Mouse (Mus musculus): Measurements from ENCODE around the gene Vgll1.

The Vgll1 gene

DNA sequence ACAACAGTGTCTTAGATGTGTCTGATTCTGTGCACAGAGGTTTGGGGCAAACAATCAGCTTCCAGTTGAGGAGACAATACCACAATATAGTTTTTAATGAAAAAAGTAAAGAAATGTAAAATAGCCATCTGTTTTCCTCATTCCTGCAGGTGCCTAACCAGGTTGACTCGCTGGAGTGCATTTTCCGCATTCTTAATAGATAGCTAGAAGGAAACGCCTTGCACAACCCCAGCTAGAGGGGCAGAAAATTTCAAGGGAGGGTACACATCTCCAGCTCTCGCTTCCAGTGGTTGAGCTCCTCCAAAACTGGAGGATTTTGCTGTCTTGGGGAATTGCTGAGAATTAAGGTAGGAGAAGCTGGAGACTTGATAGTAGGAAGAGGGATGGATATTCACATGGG lies at the start of gene Vgll1:
Gene Vgll1, plus strand, starts transcription at position 301 of the 400 bp plus-strand sequence.
- DNase-seq (ENCODE audit: low spot score in 2 of 2): no peak

DNA sequence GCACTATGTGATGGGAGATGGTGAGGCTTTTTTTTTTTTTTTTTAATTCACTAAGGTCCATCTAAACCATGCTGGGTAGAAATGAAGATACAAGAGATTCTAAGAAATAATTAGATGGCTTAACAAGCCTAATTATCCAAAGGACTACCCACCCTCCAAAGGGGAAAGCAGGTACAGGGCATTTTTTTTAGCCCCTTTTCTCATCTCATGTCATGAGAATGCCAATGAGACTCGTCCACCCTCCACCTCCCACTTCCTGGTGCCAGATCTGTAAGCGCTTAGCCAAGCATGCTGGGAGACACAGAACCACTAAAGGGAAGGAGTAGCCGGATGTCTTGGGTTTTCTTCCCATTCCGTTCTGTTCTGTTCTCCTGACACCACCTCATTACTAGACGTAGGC lies 45.1 kb upstream of the Vgll1 start, which contains the start of gene Brs3:
Gene Brs3, plus strand, starts transcription at position 301 of the 400 bp plus-strand sequence.
- no peak for DNase-seq (ENCODE audit: low spot score in 2 of 2)

DNA sequence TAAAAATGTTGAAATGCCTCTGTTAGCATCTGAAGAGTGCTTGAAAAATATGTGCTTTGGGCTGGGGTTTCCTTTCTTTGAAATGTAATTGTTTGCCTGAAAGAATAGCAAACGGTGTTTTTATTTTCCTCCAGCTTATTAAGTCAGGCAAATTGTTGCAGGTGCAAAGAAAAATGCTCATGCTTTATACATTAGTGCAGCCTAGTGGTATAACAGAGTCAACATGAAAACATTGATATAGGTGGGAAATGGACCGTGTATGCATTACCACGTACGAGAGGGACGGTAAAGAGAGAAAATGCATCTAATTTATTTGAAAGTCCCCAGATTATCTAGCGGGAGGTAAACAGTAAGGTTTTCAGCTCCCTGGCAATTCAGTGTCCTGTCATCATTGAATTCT lies 44.0 kb upstream of the Vgll1 start:
- no peak for DNase-seq (ENCODE audit: low spot score in 2 of 2)

DNA sequence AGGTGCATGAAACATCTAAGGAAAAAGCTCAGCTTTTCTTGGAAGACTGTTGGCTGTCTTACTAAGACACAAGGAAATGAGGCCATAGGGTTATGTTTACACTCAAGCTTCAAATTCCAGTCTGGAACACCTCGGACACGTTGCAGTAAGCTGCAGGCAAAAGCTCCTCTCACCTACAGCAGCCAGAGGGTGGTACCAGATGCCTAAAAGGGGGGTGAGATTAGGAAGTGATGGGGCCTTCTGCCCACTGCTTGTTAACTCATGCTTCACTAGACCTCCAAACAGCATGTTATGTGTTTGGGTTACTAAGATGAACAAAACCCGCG lies 35.1 kb upstream of the Vgll1 start:
- no peak for DNase-seq (ENCODE audit: low spot score in 2 of 2)

DNA sequence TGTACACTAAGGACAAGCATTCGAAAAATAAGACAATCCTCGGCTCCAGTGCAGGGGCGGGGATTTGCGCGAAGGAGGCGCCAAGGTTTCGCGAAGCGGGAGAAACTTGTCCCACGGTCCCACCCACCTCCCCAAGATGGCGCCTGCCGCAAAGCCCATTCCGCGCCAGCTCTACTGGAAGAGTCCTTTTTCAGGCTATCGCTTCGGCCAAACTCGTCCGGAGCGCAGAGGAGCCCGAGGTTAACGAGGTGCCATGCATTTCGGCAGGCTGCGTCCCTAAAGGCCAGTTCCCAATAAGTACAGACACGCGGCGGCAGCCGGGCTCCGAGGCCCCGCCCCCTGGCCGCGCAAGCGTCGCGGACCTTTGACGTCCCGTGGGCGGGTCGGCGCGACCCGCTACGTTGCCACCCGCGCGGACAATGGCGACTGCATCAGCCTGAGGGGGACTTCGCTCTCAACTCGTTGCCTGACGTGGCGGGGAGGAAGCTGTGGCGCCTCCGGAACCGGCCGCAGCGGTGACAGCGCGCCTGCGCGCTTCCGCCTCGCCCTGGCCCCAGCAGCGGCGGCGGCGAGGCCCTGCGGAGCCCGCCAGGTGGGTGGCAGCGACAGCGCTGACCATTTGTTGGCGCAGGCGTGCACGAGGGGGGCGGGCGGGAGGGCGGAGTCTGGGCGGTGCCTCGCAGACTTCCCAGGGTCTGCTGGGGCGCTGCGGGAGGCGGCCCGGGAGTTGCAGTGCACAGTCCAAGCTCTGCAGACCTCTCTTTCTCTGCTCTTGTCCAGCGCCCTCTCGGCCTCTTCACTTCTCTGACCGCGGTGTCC lies 34.5 kb upstream of the Vgll1 start, which contains the start of gene Htatsf1:
Gene Htatsf1, plus strand, starts transcription at position 410 of the 819 bp plus-strand sequence.
- DNase-seq (ENCODE audit: low spot score in 2 of 2): peak; percentile 57 to 74

DNA sequence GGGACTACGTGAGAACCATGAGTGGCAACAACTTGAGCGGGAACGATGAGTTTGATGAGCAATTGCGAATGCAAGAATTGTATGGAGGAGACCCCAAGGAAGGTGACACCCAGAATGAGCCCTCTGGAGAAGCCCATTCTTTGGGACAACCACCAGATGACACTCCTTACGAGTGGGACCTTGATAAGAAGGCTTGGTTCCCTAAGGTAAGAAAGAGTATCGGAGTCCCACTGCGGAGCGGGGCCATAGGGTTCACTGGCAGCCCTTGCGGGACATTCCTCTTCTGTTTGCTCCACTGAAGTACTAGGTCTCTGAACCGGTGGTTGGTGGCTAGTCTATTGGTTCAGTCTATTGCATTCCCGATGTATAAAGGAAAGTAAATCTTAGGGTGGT lies 33.9 kb upstream of the Vgll1 start:
- no peak for DNase-seq (ENCODE audit: low spot score in 2 of 2)

DNA sequence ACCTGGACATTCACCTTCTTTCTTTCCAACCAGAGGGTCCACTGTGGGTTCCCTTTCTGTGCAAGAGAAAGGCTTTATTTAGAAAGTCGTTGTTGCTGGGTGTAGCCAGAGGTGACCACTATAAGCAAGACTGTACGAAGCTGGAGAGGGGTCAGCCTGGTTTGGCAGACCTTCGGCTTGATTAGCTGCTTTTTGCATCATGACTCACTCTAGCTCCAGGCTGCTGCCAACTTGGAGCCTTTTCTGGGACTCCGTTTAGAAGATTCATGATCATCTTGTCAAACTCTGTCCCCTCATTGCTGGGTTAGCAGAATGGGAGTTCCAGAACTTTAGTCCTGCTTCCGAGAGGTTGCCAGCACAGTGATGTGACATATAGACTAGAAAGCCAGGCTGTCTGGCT lies 6.4 kb upstream of the Vgll1 start:
- no peak for DNase-seq (ENCODE audit: low spot score in 2 of 2)

DNA sequence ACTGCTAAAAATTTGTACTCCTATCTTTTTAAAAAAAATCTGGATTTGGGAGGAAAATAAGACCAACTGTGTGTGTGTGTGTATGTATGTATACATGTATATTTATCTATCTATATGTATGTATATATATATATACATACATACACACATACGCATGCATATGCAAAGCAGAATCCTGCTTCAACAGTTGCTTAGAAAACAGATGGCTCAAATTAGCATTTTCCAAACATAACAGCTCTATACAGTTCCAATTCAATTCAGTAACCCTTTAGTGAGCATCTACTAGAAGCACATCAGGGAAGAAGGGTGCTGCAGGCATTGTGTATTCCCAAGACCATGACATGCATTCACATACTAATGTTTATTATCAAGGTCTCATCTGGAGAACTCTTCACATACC lies 15.5 kb downstream of the Vgll1 start:
- DNase-seq (ENCODE audit: low spot score in 2 of 2): no peak

DNA sequence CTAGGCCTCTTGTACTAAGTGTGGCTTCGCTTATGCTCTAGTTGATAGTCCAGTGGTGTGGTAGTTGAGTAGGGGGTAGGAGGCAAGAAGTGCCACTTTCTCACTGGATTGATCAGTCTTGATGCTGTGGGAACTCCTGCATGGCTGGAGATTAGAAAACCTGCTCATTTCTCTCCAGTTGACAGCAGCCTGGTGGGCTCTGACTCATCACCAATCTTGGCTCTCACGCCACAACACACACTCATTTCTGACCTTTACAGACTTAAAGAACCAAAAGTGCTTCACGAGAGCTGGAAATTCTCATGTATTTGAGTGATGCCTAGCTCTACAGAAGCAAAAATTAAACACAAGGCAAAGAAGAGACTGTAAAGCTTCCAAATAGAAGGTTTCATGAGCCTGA lies 19.1 kb downstream of the Vgll1 start:
- no peak for DNase-seq (ENCODE audit: low spot score in 2 of 2)

DNA sequence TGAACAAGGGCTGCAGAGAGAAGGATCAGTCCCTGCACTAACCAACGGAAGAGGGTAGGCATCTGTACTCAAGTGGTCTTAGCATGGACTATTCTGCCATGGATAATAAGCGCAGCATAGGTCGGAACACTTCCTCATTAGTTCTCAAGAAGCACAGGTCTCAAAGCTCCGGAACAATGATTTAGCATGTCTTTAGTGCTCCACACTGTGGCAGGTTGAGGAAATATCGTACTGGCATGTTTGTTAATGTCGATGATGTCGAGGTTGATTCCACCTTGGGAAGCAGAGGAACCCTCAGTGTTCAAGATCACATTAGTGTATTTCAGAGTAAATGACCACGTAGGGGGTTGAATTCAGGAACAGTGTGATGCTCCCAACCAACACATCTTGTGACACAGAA lies 30.2 kb downstream of the Vgll1 start:
- no peak for DNase-seq (ENCODE audit: low spot score in 2 of 2)

DNA sequence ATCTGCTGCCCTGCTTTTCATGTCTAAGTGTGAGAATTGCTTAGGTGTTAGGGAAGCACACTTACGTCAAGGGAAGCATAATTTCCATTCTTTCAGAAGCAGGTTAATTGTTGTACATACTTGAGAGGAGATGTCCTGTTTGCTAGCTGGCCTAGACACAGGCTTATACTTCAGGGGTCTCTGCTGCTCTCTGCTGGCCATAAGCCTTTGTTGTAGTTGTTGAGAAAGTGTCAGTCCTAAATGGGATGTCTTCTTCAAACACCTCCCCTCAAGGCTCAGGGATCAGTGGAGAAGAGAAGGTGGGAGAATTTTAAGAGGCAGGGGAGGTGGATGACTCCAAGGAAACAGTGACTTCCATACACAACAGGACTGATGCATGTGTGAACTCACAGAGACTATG lies 32.9 kb downstream of the Vgll1 start:
- no peak for DNase-seq (ENCODE audit: low spot score in 2 of 2)

DNA sequence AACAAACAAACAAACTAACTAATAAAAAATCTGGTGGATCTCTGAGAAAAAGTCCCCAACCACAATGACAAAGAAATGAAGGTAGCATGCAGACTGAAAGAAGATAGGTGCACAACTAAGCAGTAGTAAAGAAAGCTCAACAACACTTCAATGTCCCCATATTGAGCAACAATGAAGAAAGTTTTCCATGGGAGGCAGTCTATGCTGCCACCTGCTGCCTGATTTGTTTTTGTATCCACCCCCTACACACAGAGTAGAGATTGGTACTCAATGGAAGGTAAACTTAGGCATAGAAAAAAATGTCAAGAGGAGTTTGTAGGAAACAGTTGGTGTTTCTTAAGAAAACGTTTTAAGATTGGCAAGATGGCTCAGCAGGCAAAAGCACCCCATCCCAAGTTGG lies 42.7 kb downstream of the Vgll1 start:
- no peak for DNase-seq (ENCODE audit: low spot score in 2 of 2)

DNA sequence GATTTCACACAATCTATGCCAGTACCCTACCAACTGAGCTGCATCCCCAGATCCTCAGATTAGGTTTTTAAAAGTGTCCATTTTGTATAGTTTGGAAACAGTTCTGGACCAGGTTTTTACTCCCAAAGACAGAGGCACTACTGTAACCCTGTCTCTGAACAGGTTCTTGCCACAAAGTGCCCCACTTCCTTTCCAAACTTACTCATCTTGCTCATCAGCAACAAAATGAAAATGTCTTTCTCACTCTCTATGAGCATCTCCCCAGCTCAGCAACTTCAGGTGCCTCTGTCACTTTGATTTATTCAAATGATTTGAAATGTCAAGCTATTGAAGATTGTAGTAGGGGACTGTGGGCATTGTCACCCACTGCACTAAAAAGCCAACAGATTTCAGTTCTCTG lies 49.7 kb downstream of the Vgll1 start:
- no peak for DNase-seq (ENCODE audit: low spot score in 2 of 2)

DNA sequence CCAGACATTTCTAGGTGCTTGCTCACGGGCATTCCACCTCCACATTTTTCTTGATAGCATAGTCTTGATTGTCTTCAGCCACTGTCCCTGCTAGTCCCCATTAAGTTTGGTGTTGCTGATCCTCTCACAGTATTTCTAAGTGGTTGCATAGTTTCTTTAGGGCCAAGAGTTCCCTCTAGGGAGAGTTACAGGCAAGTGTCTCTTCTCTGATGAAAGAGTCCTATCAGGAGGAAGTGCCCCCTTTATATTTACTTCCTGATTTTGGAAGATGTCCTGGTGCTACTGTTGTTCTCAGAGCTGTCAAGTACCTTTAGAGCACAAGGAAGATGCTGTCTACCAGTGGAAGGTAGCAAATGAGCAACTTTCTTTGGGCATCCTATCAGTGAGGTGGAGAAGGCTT lies 65.6 kb downstream of the Vgll1 start:
- DNase-seq (ENCODE audit: low spot score in 2 of 2): no peak

Measured in cerebellum, postnatal 4 days (tissue).